Mouse (Mus musculus): ENCODE results near the gene Lpp. TPM values are rescaled to one million over a fixed set of nuclear protein-coding genes. Genes with fewer than 3 reads are reported as not detected.

Gene Lpp
- polyA plus RNA-seq, 1 experiment from 2014 or later: 50.0 TPM

DNA sequence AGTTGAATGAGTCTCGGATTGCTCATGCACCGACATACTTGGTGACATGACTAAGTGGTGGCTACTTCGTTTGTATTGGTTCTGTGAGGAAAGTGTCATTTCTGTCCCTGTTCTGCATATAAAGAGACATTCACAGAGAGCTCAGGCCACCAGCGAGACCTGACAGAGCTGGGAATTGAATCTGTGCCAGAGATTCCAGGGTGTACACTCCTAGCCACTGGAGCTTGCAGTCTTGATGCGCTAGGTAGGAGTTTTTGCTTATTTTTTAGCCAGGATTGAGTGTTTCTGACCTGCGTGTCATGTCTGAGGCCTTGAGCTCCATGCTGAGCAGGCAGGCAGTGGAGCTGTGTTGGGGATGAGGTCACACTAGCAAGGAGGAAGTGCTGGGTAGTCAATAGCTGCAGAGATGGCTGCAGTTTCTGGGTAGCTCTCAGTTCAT lies 41.8 kb downstream of the Lpp start:
- no peaks in the 10 kb centered on the region for H3K36me3 ChIP-seq
- no peak for ATAC-seq (ENCODE audit: insufficient number of reproducible peaks, low FRiP score)
- H3K4me3 ChIP-seq: no peak overlapping the region
- H3K9me3 ChIP-seq (replicated peaks): no peaks in the 10 kb centered on the region
- H3K4me2 ChIP-seq: peak overlapping the region; percentile 55
- no peak overlapping the region; the same call in 1 of the 2 replicates for H3K9ac ChIP-seq
- H3K27ac ChIP-seq (ENCODE audit: poor library complexity, severe bottlenecking): peak overlapping the region; percentile 93
- H3K4me1 ChIP-seq (replicated peaks): peaks cover 83% of the 10 kb centered on the region
- 29% methylated on average over 6 of the region's 6 CpGs for WGBS
- H3K27me3 ChIP-seq (replicated peaks): no peaks in the 10 kb centered on the region

DNA sequence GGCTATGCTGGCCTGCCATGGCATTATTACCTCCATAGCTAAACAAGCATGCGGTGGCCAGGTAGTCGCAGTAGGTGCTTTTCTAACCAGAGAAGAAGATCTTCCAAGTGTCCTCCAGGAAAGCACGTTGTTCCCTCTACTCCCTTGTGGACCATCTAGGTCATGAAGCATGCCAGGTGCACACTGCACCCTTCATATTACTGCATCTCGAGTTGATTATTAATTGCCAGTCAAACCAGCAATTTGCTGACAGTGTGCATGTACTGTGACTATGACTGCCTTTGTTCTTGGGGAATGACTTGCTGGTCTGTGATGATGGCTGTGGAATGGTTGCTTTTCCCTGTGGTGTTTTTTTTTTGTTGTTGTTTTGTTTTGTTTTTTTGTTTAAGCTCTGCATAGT lies 45.1 kb downstream of the Lpp start:
- H3K27ac ChIP-seq (ENCODE audit: poor library complexity, severe bottlenecking): no peak overlapping the region
- no peak overlapping the region for H3K4me2 ChIP-seq
- peaks cover 88% of the 10 kb centered on the region for H3K4me1 ChIP-seq (replicated peaks)
- no peak overlapping the region for H3K4me3 ChIP-seq
- H3K9ac ChIP-seq: no peak overlapping the region
- H3K36me3 ChIP-seq: no peaks in the 10 kb centered on the region
- 80% methylated on average over 4 of the region's 4 CpGs for WGBS
- ATAC-seq (ENCODE audit: insufficient number of reproducible peaks, low FRiP score): no peak
- H3K27me3 ChIP-seq (replicated peaks): no peaks in the 10 kb centered on the region
- H3K9me3 ChIP-seq (replicated peaks): no peaks in the 10 kb centered on the region

DNA sequence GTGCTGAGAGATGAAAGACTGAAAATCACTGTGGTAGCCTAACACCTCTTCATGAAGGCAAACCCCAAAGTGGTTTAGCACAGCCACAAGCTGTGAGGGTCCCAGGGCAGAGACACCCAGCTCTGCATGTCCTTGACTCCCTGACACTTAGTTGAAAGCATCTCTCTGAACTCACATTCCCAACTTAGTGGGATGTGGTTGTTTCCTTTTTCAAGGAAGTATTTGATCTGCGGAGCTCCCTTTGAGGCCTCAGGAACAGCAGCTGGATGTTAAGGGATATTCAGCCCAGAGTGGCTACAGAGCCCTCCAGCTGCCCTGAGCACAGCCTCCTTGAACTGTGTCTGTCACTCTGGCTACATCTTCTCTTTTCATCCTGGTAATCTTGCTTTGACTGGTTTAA lies 48.0 kb downstream of the Lpp start:
- no peak overlapping the region; the same call in 1 of the 2 replicates for H3K9ac ChIP-seq
- no peaks in the 10 kb centered on the region for H3K27me3 ChIP-seq (replicated peaks)
- 26% methylated on average over 1 of the region's 1 CpGs for WGBS
- H3K4me1 ChIP-seq (replicated peaks): peaks cover 74% of the 10 kb centered on the region
- H3K36me3 ChIP-seq: peaks cover 11% of the 10 kb centered on the region; the same call in 1 of the 2 replicates
- H3K4me3 ChIP-seq: no peak overlapping the region
- H3K27ac ChIP-seq (ENCODE audit: poor library complexity, severe bottlenecking): no peak overlapping the region
- no peak for ATAC-seq (ENCODE audit: insufficient number of reproducible peaks, low FRiP score)
- no peaks in the 10 kb centered on the region for H3K9me3 ChIP-seq (replicated peaks)
- H3K4me2 ChIP-seq: no peak overlapping the region

DNA sequence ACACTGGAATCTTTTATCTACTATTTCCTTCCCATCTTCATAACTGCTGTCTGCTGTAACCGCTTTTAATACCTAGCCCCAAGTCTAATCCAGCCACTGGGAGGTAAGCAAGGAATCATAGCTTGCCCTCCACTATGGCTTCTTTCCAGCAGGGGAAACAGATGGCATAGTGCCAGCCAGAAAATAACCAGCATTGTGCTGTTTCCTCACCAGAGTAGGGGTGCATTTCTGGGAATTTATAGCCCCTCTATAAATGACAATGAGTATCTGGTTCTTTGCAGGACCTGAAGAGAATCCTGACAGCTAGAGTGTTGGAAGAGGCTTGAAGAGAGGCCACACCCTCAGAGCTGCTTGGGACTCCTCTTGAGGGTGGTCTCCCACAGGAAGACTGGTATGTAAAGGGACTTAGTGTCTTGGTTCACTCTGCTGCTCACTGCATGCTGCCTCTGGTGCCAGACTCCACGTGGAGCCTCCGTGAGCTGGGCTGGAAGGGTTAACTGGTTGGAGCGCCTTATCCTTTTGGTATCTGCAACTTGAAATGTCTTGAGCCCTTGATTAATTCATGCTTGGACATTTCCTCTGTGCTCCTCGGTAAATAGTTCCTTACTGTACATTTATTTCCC lies 49.3 kb downstream of the Lpp start:
- Histone ChIP-seq H3K4me3 (no peak overlapping the region), H3K36me3 (peaks cover 13% of the 10 kb centered on the region; the same call in 1 of the 2 replicates), H3K4me2 (no peak overlapping the region), H3K4me1 (replicated peaks) (peaks cover 67% of the 10 kb centered on the region), H3K27ac (ENCODE audit: poor library complexity, severe bottlenecking) (peak overlapping the region; percentile 40), H3K9ac (no peak overlapping the region), H3K27me3 (replicated peaks) (no peaks in the 10 kb centered on the region), H3K9me3 (replicated peaks) (no peaks in the 10 kb centered on the region)
- no peak for ATAC-seq (ENCODE audit: insufficient number of reproducible peaks, low FRiP score)
- 52% methylated on average over 5 of the region's 5 CpGs for WGBS

DNA sequence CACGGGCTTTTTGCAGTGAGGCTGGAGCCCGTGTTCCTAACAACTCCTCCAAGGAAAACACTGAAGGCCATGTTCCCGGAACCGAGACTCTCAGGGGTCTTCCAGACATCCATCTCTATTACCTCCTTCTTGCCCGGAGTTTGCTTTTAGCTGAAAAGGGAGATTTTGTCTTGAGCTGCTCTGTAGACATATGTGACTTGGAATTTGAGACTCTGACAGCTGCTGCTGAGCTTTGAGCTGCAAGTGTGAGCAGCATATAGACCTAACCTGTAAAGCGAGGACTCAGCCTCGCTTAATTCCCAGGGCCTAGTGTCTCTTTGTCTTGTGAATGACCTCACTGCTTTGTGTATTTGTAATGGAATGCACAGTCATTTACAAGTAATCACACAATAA lies 49.8 kb downstream of the Lpp start:
- H3K9ac ChIP-seq: no peak overlapping the region

DNA sequence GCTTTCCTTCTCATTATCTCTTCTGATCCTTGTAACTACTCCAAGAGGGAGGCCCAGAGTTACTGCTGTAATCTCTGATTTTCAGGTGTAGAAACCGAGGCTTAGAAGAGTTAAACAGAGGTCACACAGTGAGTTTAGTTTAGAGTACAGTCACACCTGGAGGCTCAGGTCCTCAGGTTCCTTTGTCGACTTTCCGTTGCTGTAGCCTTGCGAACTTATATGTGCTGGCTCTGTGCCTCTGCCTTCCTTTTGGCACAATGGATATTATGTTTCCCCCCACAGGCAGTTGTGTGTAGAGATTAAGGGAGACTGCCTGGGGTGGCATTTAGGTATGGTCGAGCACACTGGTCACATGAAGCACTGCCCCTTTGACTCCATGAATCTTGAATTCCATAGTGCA lies 50.2 kb downstream of the Lpp start:
- H3K27ac ChIP-seq (ENCODE audit: poor library complexity, severe bottlenecking): no peak overlapping the region
- peaks cover 67% of the 10 kb centered on the region for H3K4me1 ChIP-seq (replicated peaks)
- H3K4me2 ChIP-seq: no peak overlapping the region
- H3K27me3 ChIP-seq (replicated peaks): no peaks in the 10 kb centered on the region
- no peak overlapping the region for H3K4me3 ChIP-seq
- 49% methylated on average over 5 of the region's 5 CpGs for WGBS
- no peak for ATAC-seq (ENCODE audit: insufficient number of reproducible peaks, low FRiP score)
- H3K36me3 ChIP-seq: peaks cover 13% of the 10 kb centered on the region; the same call in 1 of the 2 replicates
- no peak overlapping the region for H3K9ac ChIP-seq
- H3K9me3 ChIP-seq (replicated peaks): no peaks in the 10 kb centered on the region

More for the DNA sequence above, 49.8 kb downstream of the Lpp start:
- 49% methylated on average over 7 of the region's 7 CpGs for WGBS
- no peak overlapping the region for H3K4me2 ChIP-seq
- H3K27me3 ChIP-seq (replicated peaks): no peaks in the 10 kb centered on the region
- peak overlapping the region; percentile 40 for H3K27ac ChIP-seq (ENCODE audit: poor library complexity, severe bottlenecking)
- peaks cover 67% of the 10 kb centered on the region for H3K4me1 ChIP-seq (replicated peaks)
- H3K9me3 ChIP-seq (replicated peaks): no peaks in the 10 kb centered on the region
- peaks cover 13% of the 10 kb centered on the region; the same call in 1 of the 2 replicates for H3K36me3 ChIP-seq
- ATAC-seq (ENCODE audit: insufficient number of reproducible peaks, low FRiP score): no peak
- H3K4me3 ChIP-seq: no peak overlapping the region

DNA sequence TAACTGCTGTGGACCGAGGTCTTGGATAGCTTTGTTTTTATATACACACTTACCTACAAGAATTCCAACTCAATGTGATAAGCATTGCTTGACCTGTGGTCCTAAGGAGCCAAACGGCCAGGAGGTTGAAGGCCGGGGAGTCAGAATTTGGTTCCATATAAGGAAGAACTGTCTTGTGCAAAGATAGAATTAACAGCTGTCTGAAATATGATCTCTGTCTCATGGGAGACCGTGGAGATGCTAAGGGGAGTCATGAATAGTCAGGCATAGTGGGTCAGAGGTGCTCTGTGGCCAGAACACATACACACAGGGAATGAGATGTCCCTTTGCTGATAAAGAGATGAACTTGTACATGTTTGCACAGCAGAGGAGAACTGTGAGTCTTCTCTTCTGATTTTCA lies 51.5 kb downstream of the Lpp start:
- H3K9me3 ChIP-seq (replicated peaks): no peaks in the 10 kb centered on the region
- no peak overlapping the region for H3K4me3 ChIP-seq
- no peak for ATAC-seq (ENCODE audit: insufficient number of reproducible peaks, low FRiP score)
- 52% methylated on average over 4 of the region's 4 CpGs for WGBS
- no peaks in the 10 kb centered on the region for H3K27me3 ChIP-seq (replicated peaks)
- H3K36me3 ChIP-seq: peaks cover 13% of the 10 kb centered on the region; the same call in 1 of the 2 replicates
- H3K9ac ChIP-seq: no peak overlapping the region
- no peak overlapping the region for H3K4me2 ChIP-seq
- H3K27ac ChIP-seq (ENCODE audit: poor library complexity, severe bottlenecking): no peak overlapping the region
- peaks cover 66% of the 10 kb centered on the region for H3K4me1 ChIP-seq (replicated peaks)

DNA sequence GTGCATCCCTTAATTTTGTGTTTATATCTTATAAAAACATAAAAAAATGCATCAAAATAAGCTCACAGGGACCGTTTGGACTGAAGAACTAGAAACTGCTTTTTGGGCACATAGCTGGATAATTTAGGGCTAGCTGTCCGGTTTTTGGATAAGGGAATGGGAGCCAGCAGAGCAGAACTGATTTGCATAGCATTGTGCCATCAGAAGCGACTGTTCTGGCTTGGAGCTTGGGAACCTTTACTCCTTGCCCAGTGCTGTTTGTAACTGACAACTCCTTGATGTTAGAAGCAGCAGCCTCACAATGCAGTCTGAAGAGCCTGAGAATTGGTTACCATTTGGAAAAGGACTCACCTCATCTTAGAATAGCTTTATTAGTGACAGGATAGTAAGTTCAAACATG lies 52.2 kb downstream of the Lpp start:
- H3K27me3 ChIP-seq (replicated peaks): no peaks in the 10 kb centered on the region
- H3K9ac ChIP-seq: no peak overlapping the region
- H3K27ac ChIP-seq (ENCODE audit: poor library complexity, severe bottlenecking): no peak overlapping the region
- H3K4me3 ChIP-seq: no peak overlapping the region
- H3K36me3 ChIP-seq: peaks cover 13% of the 10 kb centered on the region; the same call in 1 of the 2 replicates
- ATAC-seq (ENCODE audit: insufficient number of reproducible peaks, low FRiP score): no peak
- H3K9me3 ChIP-seq (replicated peaks): no peaks in the 10 kb centered on the region
- H3K4me1 ChIP-seq (replicated peaks): peaks cover 69% of the 10 kb centered on the region
- 77% methylated on average over 3 of the region's 3 CpGs for WGBS
- H3K4me2 ChIP-seq: no peak overlapping the region

DNA sequence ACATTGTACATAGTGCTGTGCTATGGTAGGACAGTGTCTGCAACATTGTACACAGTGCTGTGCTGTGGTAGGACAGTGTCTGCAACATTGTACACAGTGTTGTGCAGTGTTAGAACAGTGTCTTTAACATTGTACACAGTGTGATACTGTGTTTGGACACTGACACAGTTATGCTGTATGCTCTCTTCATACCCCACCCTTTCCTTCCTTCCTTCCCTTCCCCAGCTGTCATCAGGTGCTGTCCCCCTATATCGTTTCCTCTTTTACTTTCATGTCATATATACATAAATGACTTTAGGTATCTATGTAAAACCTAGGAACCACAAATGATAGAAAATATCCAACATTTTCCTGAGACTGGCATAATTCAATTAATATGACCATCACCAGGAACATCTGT lies 53.1 kb downstream of the Lpp start:
- no peak for ATAC-seq (ENCODE audit: insufficient number of reproducible peaks, low FRiP score)
- Histone ChIP-seq H3K9me3 (replicated peaks) (no peaks in the 10 kb centered on the region), H3K27me3 (replicated peaks) (no peaks in the 10 kb centered on the region), H3K9ac (no peak overlapping the region), H3K4me1 (replicated peaks) (peaks cover 69% of the 10 kb centered on the region), H3K36me3 (peaks cover 13% of the 10 kb centered on the region; the same call in 1 of the 2 replicates), H3K4me3 (no peak overlapping the region), H3K4me2 (no peak overlapping the region), H3K27ac (ENCODE audit: poor library complexity, severe bottlenecking) (0 out of 2 replicates have a peak overlapping the region, but pooled peaks have one; percentile 19)
- WGBS: 52% methylated on average over 1 of the region's 1 CpGs

DNA sequence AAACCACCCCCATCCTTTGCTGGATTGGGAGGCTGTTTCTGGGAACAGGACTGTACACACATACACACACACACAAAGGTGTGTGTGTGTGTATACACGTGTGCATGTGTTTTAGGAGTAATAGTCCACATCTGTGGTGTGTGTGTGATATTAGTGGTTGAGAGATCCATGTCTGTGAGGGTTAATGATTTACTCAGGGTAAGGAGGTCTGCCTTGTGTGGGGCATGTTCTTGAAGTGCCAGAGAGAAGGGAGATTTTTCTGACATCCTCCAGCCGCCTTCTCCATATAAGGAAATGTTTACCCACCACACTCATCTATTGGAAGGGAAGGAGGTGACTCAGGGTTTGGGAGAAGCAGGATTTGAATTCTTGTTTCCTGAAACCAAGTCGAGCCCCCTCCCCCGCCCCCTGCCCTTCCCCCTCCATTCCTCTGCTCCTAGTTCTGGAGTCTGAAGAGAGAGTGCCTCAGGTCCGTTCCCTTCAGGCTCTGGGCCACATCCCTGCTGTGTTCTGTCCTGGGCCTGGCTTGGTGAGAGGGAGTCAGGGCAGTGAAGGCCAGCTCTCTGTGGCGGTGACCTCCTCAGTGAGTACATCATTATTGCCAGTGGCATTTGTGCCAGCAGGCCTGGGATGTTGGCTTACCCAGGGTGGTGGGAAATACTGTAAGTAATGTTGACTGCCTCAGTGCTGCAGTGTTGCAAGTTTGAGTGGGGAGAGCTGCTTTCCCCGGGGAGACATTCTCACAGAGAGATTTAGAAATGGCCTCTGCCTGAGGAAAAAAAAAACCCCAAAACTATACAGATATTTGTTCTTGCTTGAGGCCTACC lies 54.6 kb downstream of the Lpp start:
- Histone ChIP-seq H3K4me3 (no peak overlapping the region), H3K36me3 (peaks cover 13% of the 10 kb centered on the region; the same call in 1 of the 2 replicates), H3K9ac (peak overlapping the region; percentile 8; the same call in 1 of the 2 replicates), H3K4me1 (replicated peaks) (peaks cover 72% of the 10 kb centered on the region), H3K27ac (ENCODE audit: poor library complexity, severe bottlenecking) (peak overlapping the region; percentile 41; the same call in 1 of the 2 replicates), H3K4me2 (no peak overlapping the region; the same call in 1 of the 2 replicates), H3K27me3 (replicated peaks) (no peaks in the 10 kb centered on the region), H3K9me3 (replicated peaks) (no peaks in the 10 kb centered on the region)
- peak; percentile 31; the same call in 1 of the 2 replicates for ATAC-seq (ENCODE audit: insufficient number of reproducible peaks, low FRiP score)
- WGBS: 25% methylated on average over 7 of the region's 7 CpGs

DNA sequence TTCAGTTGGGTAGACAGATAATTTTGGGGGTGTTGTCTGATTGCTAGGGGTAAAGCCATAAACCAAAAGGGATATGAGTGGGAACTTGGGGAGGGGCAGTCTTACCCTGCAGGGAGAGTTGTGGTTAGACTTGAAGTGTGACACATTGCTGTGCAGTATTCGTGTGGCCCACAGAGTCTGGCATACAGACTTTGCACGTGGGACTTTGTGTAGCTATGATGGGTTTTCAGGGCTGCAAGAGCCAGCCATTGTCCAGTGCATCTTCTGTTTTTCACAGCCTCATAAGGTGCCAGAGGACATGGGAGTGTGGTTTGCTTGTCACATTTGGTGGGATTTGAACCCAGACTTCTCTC lies 55.2 kb downstream of the Lpp start:
- no peaks in the 10 kb centered on the region for H3K9me3 ChIP-seq (replicated peaks)
- ATAC-seq (ENCODE audit: insufficient number of reproducible peaks, low FRiP score): no peak
- no peaks in the 10 kb centered on the region for H3K27me3 ChIP-seq (replicated peaks)
- H3K4me3 ChIP-seq: no peak overlapping the region
- peaks cover 13% of the 10 kb centered on the region; the same call in 1 of the 2 replicates for H3K36me3 ChIP-seq
- H3K9ac ChIP-seq: no peak overlapping the region
- H3K4me2 ChIP-seq: no peak overlapping the region
- WGBS: 53% methylated on average over 2 of the region's 2 CpGs
- peaks cover 71% of the 10 kb centered on the region for H3K4me1 ChIP-seq (replicated peaks)
- no peak overlapping the region for H3K27ac ChIP-seq (ENCODE audit: poor library complexity, severe bottlenecking)

All from heart, embryonic 12.5 days (tissue).